Mouse (Mus musculus) frontal cortex, postnatal 14 days (tissue): ENCODE data around the gene Ncoa1.

Experiments
- DNase-seq, 2 experiments: peaks; one replicate each; pipeline ENCODE4 v3.0.0; 2022; ENCODE audit warnings: low spot score in 2 of 2

Ncoa1 gene

GRCm38 (mm10) chr12:4476832-4477671, at the start of gene Ncoa1:
Gene Ncoa1 (minus strand): TSS chr12:4477182.
- DNase-seq, result peak; percentile 40 to 50

GRCm38 (mm10) chr12:4524546-4524945, 47.6 kb upstream of the Ncoa1 start:
- no peak for DNase-seq

- DNase-seq, result no peak
These were observed 46.8 kb upstream of the Ncoa1 start for GRCm38 (mm10) chr12:4523688-4524298.

GRCm38 (mm10) chr12:4523208-4523607, 46.2 kb upstream of the Ncoa1 start:
- DNase-seq, result peak; percentile 52 to 62

GRCm38 (mm10) chr12:4518957-4519356, 42.0 kb upstream of the Ncoa1 start:
- no peak for DNase-seq

GRCm38 (mm10) chr12:4509591-4510061, 32.6 kb upstream of the Ncoa1 start:
- DNase-seq, result no peak

- DNase-seq, result no peak
These were observed 31.2 kb upstream of the Ncoa1 start for GRCm38 (mm10) chr12:4508182-4508581.

- DNase-seq, result no peak
These were observed 30.5 kb upstream of the Ncoa1 start for GRCm38 (mm10) chr12:4507461-4507860.

GRCm38 (mm10) chr12:4506810-4507430, 29.9 kb upstream of the Ncoa1 start:
- DNase-seq, result no peak

- DNase-seq, result no peak
These were observed 28.3 kb upstream of the Ncoa1 start for GRCm38 (mm10) chr12:4505298-4505697.

GRCm38 (mm10) chr12:4503673-4504326, 26.8 kb upstream of the Ncoa1 start:
- no peak for DNase-seq

GRCm38 (mm10) chr12:4501916-4502315, 24.9 kb upstream of the Ncoa1 start:
- peak in 1 of 2 experiments; percentile 43 for DNase-seq

GRCm38 (mm10) chr12:4500516-4500915, 23.5 kb upstream of the Ncoa1 start:
- DNase-seq, result no peak

GRCm38 (mm10) chr12:4499651-4500175, 22.7 kb upstream of the Ncoa1 start:
- DNase-seq, result no peak

GRCm38 (mm10) chr12:4488411-4488810, 11.4 kb upstream of the Ncoa1 start:
- DNase-seq, result no peak

- DNase-seq, result no peak
These were observed 6.4 kb upstream of the Ncoa1 start for GRCm38 (mm10) chr12:4483386-4483785.

GRCm38 (mm10) chr12:4481687-4482086, 4.7 kb upstream of the Ncoa1 start:
- no peak for DNase-seq

- no peak for DNase-seq
These were observed 3.3 kb upstream of the Ncoa1 start for GRCm38 (mm10) chr12:4480250-4480649.

- no peak for DNase-seq
These were observed 2.3 kb upstream of the Ncoa1 start for GRCm38 (mm10) chr12:4479171-4479881.

- DNase-seq, result no peak
These were observed 1.2 kb upstream of the Ncoa1 start for GRCm38 (mm10) chr12:4477941-4478795.
